Mouse (Mus musculus): ENCODE measurements around the gene Srpx2. TPM values are rescaled to one million over a fixed set of nuclear protein-coding genes. Genes with fewer than 3 reads are reported as not detected.
A peak's percentile ranks its signal among the peaks of the same experiment; 100 is the strongest.

Srpx2 gene
- polyA plus RNA-seq, 1 experiment from 2014 or later = 3.9 TPM

DNA sequence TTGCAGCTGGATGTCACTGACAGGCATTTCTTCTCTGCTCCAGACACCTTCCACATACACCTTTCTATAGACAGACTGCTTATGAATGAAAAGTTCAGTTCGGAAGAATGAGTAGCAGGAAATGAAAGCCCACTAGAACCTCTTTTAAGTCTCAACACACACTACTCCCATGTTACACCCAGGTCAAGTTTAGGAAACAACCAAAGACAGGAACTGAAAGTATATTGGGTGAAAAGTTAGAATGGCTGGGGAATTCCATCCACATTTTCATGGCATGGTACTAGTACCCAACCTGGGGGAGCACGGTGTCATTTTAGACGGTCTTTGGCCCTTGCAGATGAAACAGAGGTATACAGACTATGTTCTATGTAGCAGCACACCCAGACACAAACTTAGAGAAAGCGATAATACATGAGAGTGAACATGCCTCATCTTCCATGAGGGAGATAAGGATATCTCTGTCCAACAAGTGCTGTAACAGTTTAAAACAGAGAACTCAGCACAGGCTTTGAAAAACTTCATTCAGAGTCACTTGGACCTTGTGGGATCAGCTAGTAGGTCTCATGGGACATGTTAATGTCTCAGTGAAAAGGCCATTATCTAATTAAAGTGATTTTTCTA is 28.5 kb downstream of the Srpx2 start:
- H3K4me1 ChIP-seq = no peaks in the 10 kb centered on the region
- no peak overlapping the region for H3K4me2 ChIP-seq
- H3K4me3 ChIP-seq = no peak overlapping the region
- no peak for ATAC-seq (ENCODE audit: insufficient number of reproducible peaks, insufficient read depth, low FRiP score, low TSS enrichment, low read depth)
- WGBS = 81% methylated on average over 4 of the region's 4 CpGs
- no peaks in the 10 kb centered on the region for H3K36me3 ChIP-seq
- H3K27ac ChIP-seq = no peak overlapping the region
- H3K9ac ChIP-seq = no peak overlapping the region
- no peaks in the 10 kb centered on the region for H3K9me3 ChIP-seq
- H3K27me3 ChIP-seq = peaks cover 32% of the 10 kb centered on the region

DNA sequence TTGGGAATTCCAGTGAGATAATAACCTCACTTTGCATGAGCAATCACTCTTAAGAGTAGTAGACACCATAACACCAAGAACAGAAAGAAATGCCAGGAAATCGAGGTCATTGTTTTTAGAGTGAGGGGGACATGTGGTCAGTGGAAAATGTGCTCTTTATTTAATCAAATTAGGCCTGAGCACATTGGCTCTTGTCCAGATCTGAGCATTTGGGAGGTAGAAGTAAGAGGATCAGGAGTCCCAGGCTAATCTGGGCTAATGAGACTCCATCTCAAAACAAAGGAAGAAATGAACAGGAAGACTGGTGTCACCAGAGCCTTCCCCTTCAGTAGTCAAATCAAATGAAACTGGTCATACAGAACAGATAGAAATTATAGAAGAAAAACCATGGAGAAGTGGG is 31.3 kb downstream of the Srpx2 start:
- no peak overlapping the region for H3K27ac ChIP-seq
- no peaks in the 10 kb centered on the region for H3K36me3 ChIP-seq
- no peak overlapping the region for H3K9ac ChIP-seq
- no peaks in the 10 kb centered on the region for H3K4me1 ChIP-seq
- 53% methylated on average over 1 of the region's 1 CpGs for WGBS
- no peak overlapping the region for H3K4me2 ChIP-seq
- peaks cover 32% of the 10 kb centered on the region for H3K27me3 ChIP-seq
- no peak overlapping the region for H3K4me3 ChIP-seq
- no peaks in the 10 kb centered on the region for H3K9me3 ChIP-seq
- ATAC-seq (ENCODE audit: insufficient number of reproducible peaks, insufficient read depth, low FRiP score, low TSS enrichment, low read depth) = no peak

DNA sequence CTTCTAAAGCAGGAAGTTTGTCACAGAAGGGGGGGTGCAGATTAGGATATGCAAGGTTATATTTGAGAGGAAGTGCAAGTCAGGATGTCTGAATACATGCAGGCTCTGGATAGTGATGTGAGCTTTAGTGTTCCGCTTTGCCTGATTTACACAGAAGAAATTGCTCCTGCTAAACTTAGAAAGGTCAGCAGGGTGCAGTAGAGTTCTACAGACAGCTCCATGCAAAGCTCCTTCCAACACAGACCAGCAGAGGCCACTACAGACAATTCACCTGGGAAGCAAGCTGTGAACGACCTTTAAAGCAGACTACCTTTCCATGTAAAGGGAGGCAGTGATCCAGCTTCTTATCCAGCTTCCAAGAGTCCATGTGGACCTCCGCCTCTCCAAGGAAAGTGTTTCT is 39.2 kb downstream of the Srpx2 start:
- no peaks in the 10 kb centered on the region for H3K36me3 ChIP-seq
- H3K9ac ChIP-seq = no peak overlapping the region
- H3K27me3 ChIP-seq = peaks cover 34% of the 10 kb centered on the region
- H3K4me2 ChIP-seq = no peak overlapping the region
- H3K4me3 ChIP-seq = no peak overlapping the region
- H3K4me1 ChIP-seq = no peaks in the 10 kb centered on the region
- no peak overlapping the region for H3K27ac ChIP-seq
- no peaks in the 10 kb centered on the region for H3K9me3 ChIP-seq
- ATAC-seq (ENCODE audit: insufficient number of reproducible peaks, insufficient read depth, low FRiP score, low TSS enrichment, low read depth) = no peak
- 33% methylated on average over 3 of the region's 3 CpGs for WGBS

DNA sequence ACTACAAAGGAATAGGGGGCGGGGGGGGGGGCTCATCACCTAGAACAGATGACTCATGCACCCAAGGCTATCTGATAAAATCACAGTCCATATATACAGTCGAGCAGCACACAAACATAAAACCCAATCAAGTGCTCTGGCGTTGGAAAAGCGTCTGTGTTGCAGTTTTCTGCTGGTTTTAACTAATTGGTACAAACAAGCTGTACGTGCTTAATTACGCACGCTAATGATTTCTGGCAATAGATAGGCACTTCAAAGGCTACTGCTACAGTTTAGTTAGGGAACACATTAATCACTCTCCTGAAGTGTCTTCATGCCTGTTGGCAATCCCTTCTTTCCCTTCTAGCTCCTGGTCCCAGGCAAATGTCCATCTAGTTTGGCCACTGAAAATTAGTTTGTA is 46.4 kb downstream of the Srpx2 start:
- 70% methylated on average over 7 of the region's 7 CpGs for WGBS
- no peak for ATAC-seq (ENCODE audit: insufficient number of reproducible peaks, insufficient read depth, low FRiP score, low TSS enrichment, low read depth)
- Histone ChIP-seq H3K27me3 (peaks cover 43% of the 10 kb centered on the region), H3K4me2 (no peak overlapping the region), H3K4me1 (no peaks in the 10 kb centered on the region), H3K9ac (no peak overlapping the region), H3K9me3 (no peaks in the 10 kb centered on the region), H3K4me3 (no peak overlapping the region), H3K36me3 (no peaks in the 10 kb centered on the region), H3K27ac (no peak overlapping the region)

DNA sequence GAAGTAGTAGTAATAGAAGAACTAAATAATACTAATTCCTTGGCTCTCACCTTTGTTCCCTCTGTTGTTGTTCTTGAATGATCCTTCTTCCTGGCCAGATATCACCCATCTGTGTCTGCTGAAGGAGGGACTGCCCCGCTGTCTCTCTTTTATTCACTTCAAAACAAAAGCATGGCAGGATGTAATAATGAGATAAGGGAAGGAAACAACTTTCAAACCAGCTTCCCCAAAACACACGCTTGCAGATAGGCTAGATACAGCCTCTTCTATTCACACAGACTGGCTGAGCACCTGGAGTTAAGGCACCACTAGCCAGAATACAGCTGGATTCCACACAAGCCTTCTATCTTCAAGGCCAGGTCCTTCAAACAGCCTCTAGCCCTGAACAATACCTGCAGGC is 52.4 kb downstream of the Srpx2 start:
- no peak for ATAC-seq (ENCODE audit: insufficient number of reproducible peaks, insufficient read depth, low FRiP score, low TSS enrichment, low read depth)
- Histone ChIP-seq H3K4me2 (no peak overlapping the region), H3K36me3 (no peaks in the 10 kb centered on the region), H3K4me3 (no peak overlapping the region), H3K9me3 (no peaks in the 10 kb centered on the region), H3K9ac (no peak overlapping the region), H3K27ac (no peak overlapping the region), H3K27me3 (peaks cover 37% of the 10 kb centered on the region), H3K4me1 (no peaks in the 10 kb centered on the region)
- WGBS = 68% methylated on average over 2 of the region's 2 CpGs

DNA sequence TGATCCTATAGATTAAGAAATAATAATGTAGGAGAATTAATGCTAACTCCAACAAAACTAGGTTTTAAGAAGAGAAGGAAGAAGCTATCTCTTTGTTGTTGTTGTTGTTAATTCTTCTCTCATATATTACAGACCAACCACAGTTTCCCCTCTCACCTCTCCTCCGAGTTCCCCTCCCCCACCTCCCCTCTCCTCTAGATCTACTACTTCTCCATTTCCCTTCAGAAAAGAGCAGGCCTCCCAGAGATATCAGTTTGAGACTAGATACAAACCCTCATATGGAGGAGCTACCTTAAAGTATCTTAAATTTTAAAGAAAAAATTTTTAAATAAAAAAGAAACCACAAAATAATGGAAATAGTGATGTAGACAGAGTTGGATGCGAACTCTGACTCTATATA is 56.4 kb downstream of the Srpx2 start:
- no peak overlapping the region for H3K9ac ChIP-seq
- peaks cover 35% of the 10 kb centered on the region for H3K27me3 ChIP-seq
- 78% methylated on average over 2 of the region's 2 CpGs for WGBS
- no peak overlapping the region for H3K4me3 ChIP-seq
- H3K9me3 ChIP-seq = no peaks in the 10 kb centered on the region
- H3K36me3 ChIP-seq = no peaks in the 10 kb centered on the region
- no peak for ATAC-seq (ENCODE audit: insufficient number of reproducible peaks, insufficient read depth, low FRiP score, low TSS enrichment, low read depth)
- no peak overlapping the region for H3K4me2 ChIP-seq
- H3K4me1 ChIP-seq = no peaks in the 10 kb centered on the region
- H3K27ac ChIP-seq = no peak overlapping the region

DNA sequence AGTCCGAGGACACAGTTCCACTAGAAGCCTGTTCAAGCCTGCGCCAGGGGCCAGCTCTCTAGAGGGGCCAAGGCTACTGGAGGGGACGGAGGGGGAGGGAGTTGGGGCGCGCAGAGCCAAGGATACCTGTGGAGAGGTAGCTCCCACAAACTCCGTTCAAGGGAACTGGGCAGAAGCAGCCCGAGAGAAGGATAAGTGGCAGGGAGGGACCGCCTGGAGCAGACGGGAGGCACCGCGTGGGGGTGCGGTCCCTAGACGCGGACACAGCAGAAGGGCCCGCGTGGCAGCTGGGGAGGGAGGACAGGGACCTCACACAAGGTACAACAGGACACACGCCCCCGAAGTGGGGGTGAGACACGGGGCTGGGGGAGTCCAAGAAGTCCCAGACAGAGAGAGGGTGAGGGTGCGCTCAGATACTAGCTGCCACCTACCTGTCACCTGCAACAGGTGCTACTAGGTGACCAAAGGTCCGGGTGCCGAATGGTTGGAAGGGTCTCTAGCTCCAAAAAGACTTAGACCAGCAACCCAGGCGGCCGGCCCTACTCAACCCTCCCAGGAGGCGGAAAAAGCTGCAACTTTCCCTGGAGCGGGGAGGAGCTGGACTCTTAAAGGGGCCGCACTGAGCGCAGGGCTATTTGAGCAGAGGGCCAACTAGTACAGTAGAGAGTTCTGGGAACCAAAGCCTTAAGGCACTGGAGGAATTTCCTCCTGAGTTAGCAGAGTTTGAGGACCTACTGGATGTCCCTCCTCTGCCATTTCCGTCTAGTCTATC is 73.2 kb downstream of the Srpx2 start, which contains the start of gene Sytl4:
TSS of gene Sytl4 (minus strand) at position 582 of the 772 bp plus-strand sequence.
- no peaks in the 10 kb centered on the region for H3K4me1 ChIP-seq
- WGBS = 25% methylated on average over 29 of the region's 29 CpGs
- H3K9ac ChIP-seq = peak within 1 kb of the TSS; percentile 64
- H3K36me3 ChIP-seq = no peaks in the 10 kb centered on the region
- H3K4me2 ChIP-seq = peak within 1 kb of the TSS; percentile 71
- no peak for ATAC-seq (ENCODE audit: insufficient number of reproducible peaks, insufficient read depth, low FRiP score, low TSS enrichment, low read depth)
- H3K27ac ChIP-seq = no peak within 1 kb of the TSS
- peak within 1 kb of the TSS; percentile 52 for H3K4me3 ChIP-seq
- H3K9me3 ChIP-seq = no peaks in the 10 kb centered on the region
- peaks cover 47% of the 10 kb centered on the region for H3K27me3 ChIP-seq

Other genes with a start within 250 kb of the Srpx2 start
- 8.2 and 10.6 TPM in 2 replicates for gene Pcdh19, start 219.4 kb upstream of the Srpx2 start, polyA plus RNA-seq (2015; fragmentation: Nextera tagmentation; extraction: Ambion mirVana)
- 20.4 and 25.5 TPM in 2 replicates for gene Tnmd, start 57.4 kb upstream of the Srpx2 start, polyA plus RNA-seq (2015; fragmentation: Nextera tagmentation; extraction: Ambion mirVana)
- gene Tspan6, start 10.0 kb upstream of the Srpx2 start, polyA plus RNA-seq (2015; fragmentation: Nextera tagmentation; extraction: Ambion mirVana) = 183 and 211 TPM in 2 replicates
- 3.1 and 5.4 TPM in 2 replicates for gene Sytl4, start 73.4 kb downstream of the Srpx2 start, polyA plus RNA-seq (2015; fragmentation: Nextera tagmentation; extraction: Ambion mirVana)
- 37.9 and 38.7 TPM in 2 replicates for gene Cstf2, start 150.8 kb downstream of the Srpx2 start, polyA plus RNA-seq (2015; fragmentation: Nextera tagmentation; extraction: Ambion mirVana)

All from embryonic facial prominence, embryonic 13.5 days (tissue).